Mouse (Mus musculus) lung, adult 2 months (tissue): Measurements from ENCODE around the gene Chmp4b.

Source experiments
- CTCF ChIP-seq: fragments of 200-500 bp; IDR thresholded peaks from 2 replicates; pipeline ENCODE4 v1.5.1; 2011; ENCODE audit warnings: mild to moderate bottlenecking, low read length, control low read depth; ENCODE audit not compliant: insufficient read depth
- POLR2A ChIP-seq: fragments of 200-500 bp; IDR thresholded peaks from 2 replicates; pipeline ENCODE4 v1.6.1; 2011; ENCODE audit warnings: low read depth, mild to moderate bottlenecking, control low read depth, low read length, borderline replicate concordance; ENCODE audit errors: extremely low read depth

- TF ChIP-seq CTCF (no peak), POLR2A (no peak)
Observed at GRCm38 (mm10) chr2:154682712-154683111, 31.2 kb downstream of the Chmp4b start.
